25 mouse cellular contexts compared by ENCODE assay signal in the genomic region with DNA sequence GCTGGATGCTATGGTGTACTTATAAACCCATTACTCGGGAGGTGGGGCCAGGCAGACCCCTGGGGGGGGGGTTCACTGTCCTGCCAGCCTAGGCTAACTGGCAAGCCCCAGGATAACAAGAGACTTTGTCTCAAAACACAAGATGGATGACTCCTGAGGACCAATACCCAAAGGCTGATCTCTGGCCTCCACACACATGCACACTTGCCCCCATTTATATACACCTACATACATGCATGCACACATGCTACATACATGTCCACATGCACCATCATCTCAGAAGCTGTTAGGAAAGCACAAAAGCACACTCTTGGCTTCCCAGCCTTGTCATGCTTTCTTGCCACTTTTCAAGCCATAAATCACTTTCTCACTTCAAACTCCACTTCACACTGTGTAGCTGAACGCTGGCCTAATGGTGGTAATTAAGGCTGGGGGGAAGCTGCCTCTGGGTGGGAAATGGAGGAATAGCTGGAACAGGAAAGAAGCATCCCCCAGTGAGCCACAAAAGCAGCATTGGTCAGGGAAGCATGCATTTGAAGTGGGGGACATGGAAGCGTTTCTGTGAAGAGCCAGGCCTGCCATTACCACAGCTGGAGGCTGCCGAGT. TPM values are rescaled to one million over a fixed set of nuclear protein-coding genes. Genes with fewer than 3 reads are reported as not detected.
DNase-seq lines count a peak whose midpoint lies in the region; ATAC-seq lines count a peak whose summit lies in the region.
"Had no signal": no experiment of that assay in that cellular context is flagged by ENCODE, and none has a peak within 500 bp of the region (broad histone marks: within the 10 kb centered on the region; RNA-seq: fewer than 3 reads in every experiment).

No protein-coding gene starts in this region.

- no peak for DNase-seq in forebrain, embryonic 11.5 days (ENCODE audit: low spot score)
- DNase-seq in kidney, adult 18-20 months, result no peak
- no peak for DNase-seq in adrenal gland, postnatal 36 days
- DNase-seq in thymus, adult 18-20 months, result no peak
- DNase-seq: adrenal gland, postnatal 10 days; cerebellum, adult 18-20 months; cerebellum, postnatal 25 days; heart, postnatal 14 days; kidney, adult 9 months; kidney, postnatal 36 days; lung, adult 18-20 months; lung, postnatal 14 days; thymus, postnatal 25 days had no signal

- H3K9ac ChIP-seq in forebrain, embryonic 13.5 days, result no peak overlapping the region
- H3K9ac ChIP-seq in forebrain, embryonic 11.5 days (ENCODE audit: low read length), result no peak overlapping the region
- H3K9ac ChIP-seq in kidney, embryonic 16.5 days (replicated peaks; ENCODE audit: low read length), result no peak overlapping the region
- H3K9ac ChIP-seq in limb, embryonic 12.5 days (replicated peaks), result no peak overlapping the region
- H3K9ac ChIP-seq: embryonic facial prominence, embryonic 15.5 days; heart, embryonic 12.5 days; midbrain, embryonic 15.5 days had no signal

- ATAC-seq in forebrain, embryonic 13.5 days, result 0 out of 2 replicates have a peak, but pooled peaks have one; percentile 21
- ATAC-seq in forebrain, embryonic 11.5 days (replicated peaks; ENCODE audit: low FRiP score), result no peak
- ATAC-seq in kidney, embryonic 16.5 days (ENCODE audit: low FRiP score, low TSS enrichment), result peak; percentile 19; the same call in 1 of the 2 replicates
- peak; percentile 34; the same call in 1 of the 2 replicates for ATAC-seq in limb, embryonic 12.5 days (ENCODE audit: insufficient number of reproducible peaks, insufficient read depth, low FRiP score, low TSS enrichment, low read depth)
- ATAC-seq: activated CD4-positive, CD25-positive, alpha-beta regulatory T cell, adult 4 months; CD4-positive, CD25-positive, alpha-beta regulatory T cell, adult 4 months; midbrain, embryonic 15.5 days had no signal

- no peaks in the 10 kb centered on the region for H3K4me1 ChIP-seq in forebrain, embryonic 13.5 days
- H3K4me1 ChIP-seq in forebrain, embryonic 11.5 days (replicated peaks; ENCODE audit: control insufficient read depth, insufficient read depth, low read length), result no peaks in the 10 kb centered on the region
- H3K4me1 ChIP-seq in kidney, embryonic 16.5 days (ENCODE audit: insufficient read depth, low read length), result no peaks in the 10 kb centered on the region
- H3K4me1 ChIP-seq in limb, embryonic 12.5 days (replicated peaks), result no peaks in the 10 kb centered on the region; the same call in 1 of the 2 replicates
- H3K4me1 ChIP-seq: embryonic facial prominence, embryonic 15.5 days; heart, embryonic 12.5 days; midbrain, embryonic 15.5 days had no signal

- no peaks in the 10 kb centered on the region for H3K36me3 ChIP-seq in forebrain, embryonic 13.5 days (ENCODE audit: poor library complexity, severe bottlenecking)
- no peaks in the 10 kb centered on the region for H3K36me3 ChIP-seq in forebrain, embryonic 11.5 days (ENCODE audit: control insufficient read depth, insufficient read depth, low read length)
- H3K36me3 ChIP-seq in kidney, embryonic 16.5 days (ENCODE audit: insufficient read depth, low read length), result no peaks in the 10 kb centered on the region
- H3K36me3 ChIP-seq in limb, embryonic 12.5 days, result no peaks in the 10 kb centered on the region
- H3K36me3 ChIP-seq: embryonic facial prominence, embryonic 15.5 days; heart, embryonic 12.5 days; midbrain, embryonic 15.5 days had no signal

- 58% methylated on average over 4 of the region's 4 CpGs for WGBS in forebrain, embryonic 13.5 days
- WGBS in forebrain, embryonic 11.5 days, result 64% methylated on average over 4 of the region's 4 CpGs
- WGBS in kidney, embryonic 16.5 days, result 20% methylated on average over 4 of the region's 4 CpGs
- 17% methylated on average over 4 of the region's 4 CpGs for WGBS in limb, embryonic 12.5 days

- H3K4me2 ChIP-seq in forebrain, embryonic 13.5 days, result no peak overlapping the region
- no peak overlapping the region for H3K4me2 ChIP-seq in forebrain, embryonic 11.5 days (ENCODE audit: low read depth, low read length, severe bottlenecking)
- H3K4me2 ChIP-seq in kidney, embryonic 16.5 days (replicated peaks; ENCODE audit: low read depth, low read length), result no peak overlapping the region
- no peak overlapping the region for H3K4me2 ChIP-seq in limb, embryonic 12.5 days
- H3K4me2 ChIP-seq: embryonic facial prominence, embryonic 15.5 days; heart, embryonic 12.5 days; midbrain, embryonic 15.5 days had no signal

- H3K4me3 ChIP-seq in forebrain, embryonic 13.5 days, result no peak overlapping the region
- no peak overlapping the region for H3K4me3 ChIP-seq in forebrain, embryonic 11.5 days (ENCODE audit: low read depth, low read length)
- no peak overlapping the region for H3K4me3 ChIP-seq in kidney, embryonic 16.5 days (ENCODE audit: low read length)
- H3K4me3 ChIP-seq in limb, embryonic 12.5 days (replicated peaks), result no peak overlapping the region
- H3K4me3 ChIP-seq: embryonic facial prominence, embryonic 15.5 days; heart, embryonic 12.5 days; midbrain, embryonic 15.5 days had no signal

- H3K9me3 ChIP-seq in forebrain, embryonic 13.5 days (replicated peaks), result no peaks in the 10 kb centered on the region
- H3K9me3 ChIP-seq in forebrain, embryonic 11.5 days (ENCODE audit: control insufficient read depth, low read length), result no peaks in the 10 kb centered on the region
- H3K9me3 ChIP-seq in kidney, embryonic 16.5 days (ENCODE audit: low read length), result 0 out of 2 replicates have a peak, but pooled peaks cover 4% of the 10 kb centered on the region
- no peaks in the 10 kb centered on the region for H3K9me3 ChIP-seq in limb, embryonic 12.5 days
- H3K9me3 ChIP-seq: embryonic facial prominence, embryonic 15.5 days; midbrain, embryonic 15.5 days had no signal

- H3K27me3 ChIP-seq in forebrain, embryonic 13.5 days, result no peaks in the 10 kb centered on the region
- H3K27me3 ChIP-seq in forebrain, embryonic 11.5 days (ENCODE audit: control insufficient read depth, insufficient read depth, low read length), result no peaks in the 10 kb centered on the region
- H3K27me3 ChIP-seq in kidney, embryonic 16.5 days (ENCODE audit: insufficient read depth, low read length), result no peaks in the 10 kb centered on the region
- H3K27me3 ChIP-seq in limb, embryonic 12.5 days, result no peaks in the 10 kb centered on the region
- H3K27me3 ChIP-seq: embryonic facial prominence, embryonic 15.5 days; heart, embryonic 12.5 days; midbrain, embryonic 15.5 days had no signal

- no peak overlapping the region for H3K27ac ChIP-seq in forebrain, embryonic 13.5 days
- H3K27ac ChIP-seq in forebrain, embryonic 11.5 days (ENCODE audit: low read depth, low read length), result no peak overlapping the region
- H3K27ac ChIP-seq in kidney, embryonic 16.5 days (ENCODE audit: low read length), result no peak overlapping the region
- H3K27ac ChIP-seq in limb, embryonic 12.5 days, result no peak overlapping the region
- H3K27ac ChIP-seq: embryonic facial prominence, embryonic 15.5 days; midbrain, embryonic 15.5 days had no signal

RNA-seq across cellular contexts. Expression of gene Gng4, which starts 46.7 kb away (rescaled TPM):
- polyA plus RNA-seq in forebrain, embryonic 13.5 days (2015; fragmentation: Nextera tagmentation; extraction: Ambion mirVana), result 7.4 and 8.8 TPM in 2 replicates
- polyA plus RNA-seq in forebrain, embryonic 11.5 days (2014; fragmentation: Nextera tagmentation; extraction: Ambion mirVana), result 1.7 TPM in 2 replicates
- 0.51 and 0.70 TPM in 2 replicates for polyA plus RNA-seq in kidney, embryonic 16.5 days (2015; fragmentation: Nextera tagmentation; extraction: Ambion mirVana)
- polyA plus RNA-seq in limb, embryonic 12.5 days (2016; fragmentation: Nextera tagmentation; extraction: Ambion mirVana), result 2.1 and 3.3 TPM in 2 replicates
- 10 to 100 TPM in 1 of 2 experiments, 1 to 10 TPM in 1; 8.1 to 12.0 TPM for total RNA-seq in adrenal gland, postnatal 36 days (2021)
- total RNA-seq: ES-E14; liver, adult 2 months; megakaryocyte, adult 5-6 weeks had no signal
- polyA plus RNA-seq: liver, adult 2 months; testis, adult 2 months had no signal
